ENCODE assay signal across 7 mouse cellular contexts in the genomic region with DNA sequence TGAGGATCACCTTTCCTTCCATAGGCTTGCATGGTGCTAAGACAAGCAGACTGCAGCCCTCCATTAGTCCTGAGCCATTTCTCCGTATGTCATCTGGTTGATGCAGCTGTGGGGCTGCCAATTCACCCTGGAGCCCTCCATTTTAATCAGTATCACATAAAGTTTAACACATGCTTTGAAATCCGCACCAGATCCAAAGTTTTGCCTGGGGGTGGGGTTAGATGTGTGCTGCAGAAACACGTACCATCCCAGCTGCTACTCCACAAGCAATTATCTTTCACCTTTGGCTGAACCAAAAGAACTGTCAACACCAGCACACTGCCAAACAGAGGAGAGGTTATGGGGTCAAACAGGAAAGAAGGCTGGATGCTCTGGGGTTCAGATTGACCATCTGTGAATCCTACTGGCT.
DNase-seq lines count a peak whose midpoint lies in the region; ATAC-seq lines count a peak whose summit lies in the region.

No protein-coding gene starts in this region.

- DNase-seq in midbrain, embryonic 14.5 days = peak; percentile 17
- DNase-seq in midbrain, embryonic 10.5 days (ENCODE audit: low spot score) = no peak
- DNase-seq in gastrocnemius, postnatal 14 days = peak; percentile 4
- DNase-seq in limb, embryonic 10.5 days (ENCODE audit: low spot score) = peak; percentile 47
- peak; percentile 3 for DNase-seq in skeletal muscle tissue, adult 2 months (ENCODE audit: low read depth, low spot score)
- no peak for DNase-seq in cerebellum, postnatal 14 days
- DNase-seq in left cerebral cortex, adult 9 months (ENCODE audit: low spot score in 2 of 2) = no peak

- no peak overlapping the region for H3K9ac ChIP-seq in midbrain, embryonic 14.5 days (replicated peaks; ENCODE audit: low read length)

- 55% methylated on average over 3 of the region's 3 CpGs for WGBS in midbrain, embryonic 14.5 days
- WGBS in midbrain, embryonic 10.5 days = 58% methylated on average over 3 of the region's 3 CpGs
- 9% methylated on average over 3 of the region's 3 CpGs for WGBS in limb, embryonic 10.5 days

- intact Hi-C loops in gastrocnemius, postnatal 14 days (cut with DNase I; ENCODE audit: low total_unique reads) = no loop called here

- no peak overlapping the region for H3K4me3 ChIP-seq in midbrain, embryonic 14.5 days (replicated peaks; ENCODE audit: low read depth, low read length)
- H3K4me3 ChIP-seq in midbrain, embryonic 10.5 days = no peak overlapping the region
- H3K4me3 ChIP-seq in limb, embryonic 10.5 days = no peak overlapping the region

- no peaks in the 10 kb centered on the region for H3K36me3 ChIP-seq in midbrain, embryonic 14.5 days (ENCODE audit: control insufficient read depth, insufficient read depth, low read length)
- H3K36me3 ChIP-seq in midbrain, embryonic 10.5 days = no peaks in the 10 kb centered on the region
- no peaks in the 10 kb centered on the region for H3K36me3 ChIP-seq in limb, embryonic 10.5 days

- no peak for ATAC-seq in midbrain, embryonic 14.5 days (ENCODE audit: low FRiP score, low TSS enrichment)

- no peak overlapping the region for H3K27ac ChIP-seq in midbrain, embryonic 14.5 days (replicated peaks; ENCODE audit: low read depth, low read length)
- no peak overlapping the region for H3K27ac ChIP-seq in midbrain, embryonic 10.5 days (replicated peaks)
- no peak overlapping the region for H3K27ac ChIP-seq in limb, embryonic 10.5 days

- no peaks in the 10 kb centered on the region for H3K27me3 ChIP-seq in midbrain, embryonic 14.5 days (ENCODE audit: control insufficient read depth, insufficient read depth, low read length)
- no peaks in the 10 kb centered on the region for H3K27me3 ChIP-seq in midbrain, embryonic 10.5 days (ENCODE audit: low read depth, poor library complexity, severe bottlenecking)
- no peaks in the 10 kb centered on the region for H3K27me3 ChIP-seq in limb, embryonic 10.5 days (ENCODE audit: low read depth, poor library complexity, severe bottlenecking)

- H3K4me1 ChIP-seq in midbrain, embryonic 14.5 days (ENCODE audit: control insufficient read depth, insufficient read depth, low read length) = no peaks in the 10 kb centered on the region
- peaks cover 3% of the 10 kb centered on the region; the same call in 1 of the 2 replicates for H3K4me1 ChIP-seq in midbrain, embryonic 10.5 days
- peaks cover 11% of the 10 kb centered on the region for H3K4me1 ChIP-seq in limb, embryonic 10.5 days

- no peak overlapping the region for H3K4me2 ChIP-seq in midbrain, embryonic 14.5 days (ENCODE audit: low read length)

- H3K9me3 ChIP-seq in midbrain, embryonic 14.5 days (ENCODE audit: control insufficient read depth, low read length) = no peaks in the 10 kb centered on the region
- H3K9me3 ChIP-seq in midbrain, embryonic 10.5 days (replicated peaks) = no peaks in the 10 kb centered on the region
- no peaks in the 10 kb centered on the region for H3K9me3 ChIP-seq in limb, embryonic 10.5 days (replicated peaks)

Comparison
In these comparisons a context has a peak if more than half of its experiments do, and no peak if none do; other contexts are left out.
1. DNase-seq: peak in midbrain, embryonic 14.5 days (single experiment), gastrocnemius, postnatal 14 days (single experiment), limb, embryonic 10.5 days (single experiment) and skeletal muscle tissue, adult 2 months (single experiment); none in midbrain, embryonic 10.5 days (single experiment), cerebellum, postnatal 14 days (0 of 2) and left cerebral cortex, adult 9 months (0 of 2).